Mouse (Mus musculus): ENCODE measurements around the gene Nolc1. TPM values are rescaled to one million over a fixed set of nuclear protein-coding genes. Genes with fewer than 3 reads are reported as not detected.
A peak's percentile ranks its signal among the peaks of the same experiment; 100 is the strongest.

Nolc1 gene
- 88.0 and 137 TPM in 2 replicates for total RNA-seq (2012; rRNA removed)
- 96.0 and 99.2 TPM in 2 replicates for total RNA-seq (2014; rRNA removed)
- 333 and 358 TPM in 2 replicates for polyA plus RNA-seq (2012; ENCODE audit: insufficient read length, low read depth)

- Histone ChIP-seq H3K27ac (ENCODE audit: insufficient read depth, low read depth) (peak within 1 kb of the TSS; percentile 22; the same call in 1 of the 2 replicates), H3K79me2 (replicated peaks; ENCODE audit: control insufficient read depth, extremely low read depth, insufficient read depth, poor library complexity, severe bottlenecking) (peaks cover 37% of the 10 kb centered on the region), H3K9ac (ENCODE audit: insufficient read depth, low read depth) (peak within 1 kb of the TSS; percentile 86), H3K9me3 (replicated peaks; ENCODE audit: low read length) (no peaks in the 10 kb centered on the region), H3K4me3 (replicated peaks in 1 of 3; ENCODE audit: low read depth in 2 of 3, low read length in 2 of 3, poor library complexity in 1 of 3) (peak within 1 kb of the TSS; percentile 92 to 98 (median 93)), H3K36me3 (replicated peaks in 1 of 2; ENCODE audit: control insufficient read depth in 1 of 2, insufficient read depth in 1 of 2, low read length in 1 of 2) (peaks cover 50 to 69% of the 10 kb centered on the region in 2 experiments), H3K27me3 (replicated peaks) (no peaks in the 10 kb centered on the region), H3K4me1 (ENCODE audit: control insufficient read depth in 1 of 2, insufficient read depth in 2 of 2) (peaks cover 10 to 19% of the 10 kb centered on the region in 2 experiments), H3K4me2 (ENCODE audit: insufficient read depth, low read depth, poor library complexity, severe bottlenecking) (peak within 1 kb of the TSS; percentile 96)
- in situ Hi-C loops (cut with MboI; ENCODE audit: low pct_ligation_motif_present, low pct_unique_long_range_greater_than_20kb, low sequenced_read_pairs) (no loop called here), dilution Hi-C loops (cut with MboI; ENCODE audit: extremely low pct_ligation_motif_present, extremely low pct_unique_long_range_greater_than_20kb, low sequenced_read_pairs) (no loop called here)
- DNase-seq (ENCODE audit: extremely low read depth) = peak; percentile 98
- peak; percentile 76 for TF ChIP-seq NELFE (IDR thresholded peaks at IDR 0.05; ENCODE audit: low read depth, low read length)
- peak; percentile 99 for TF ChIP-seq MXI1 (IDR thresholded peaks at IDR 0.05; ENCODE audit: low read depth, low read length)
- TF ChIP-seq ETS1 (conservative IDR thresholded peaks at IDR 0.05; ENCODE audit: low read depth, low read length) = peak; percentile 77
- peak; percentile 73; the same call in 1 of the 2 replicates for TF ChIP-seq MAZ (IDR thresholded peaks at IDR 0.05; ENCODE audit: low read depth, low read length)
- peak; percentile 38 for TF ChIP-seq USF1 (IDR thresholded peaks at IDR 0.05; ENCODE audit: low read depth, low read length)
- peak; percentile 30; the same call in 1 of the 2 replicates for TF ChIP-seq JUN (IDR thresholded peaks at IDR 0.05; ENCODE audit: insufficient read depth, low read depth, low read length)
- TF ChIP-seq MAX (IDR thresholded peaks at IDR 0.05; ENCODE audit: low read length) = peak; percentile 98
- no peak for TF ChIP-seq USF2 (conservative IDR thresholded peaks at IDR 0.05; ENCODE audit: low read depth, low read length)
- TF ChIP-seq POLR2AphosphoS2 (IDR thresholded peaks at IDR 0.05; ENCODE audit: low read depth, low read length) = peak; percentile 97
- TF ChIP-seq JUND (conservative IDR thresholded peaks at IDR 0.05; ENCODE audit: low read depth, low read length) = no peak
- TF ChIP-seq TBP (conservative IDR thresholded peaks at IDR 0.05; ENCODE audit: low read depth, low read length) = peak; percentile 84
- TF ChIP-seq UBTF (IDR thresholded peaks at IDR 0.05; ENCODE audit: low read depth, low read length) = no peak
- TF ChIP-seq NRF1 (IDR thresholded peaks at IDR 0.05; ENCODE audit: low read depth, low read length) = peak; percentile 79
- TF ChIP-seq TCF12 (IDR thresholded peaks at IDR 0.05; ENCODE audit: low read depth, low read length) = peak; percentile 82
- TF ChIP-seq SIN3A (IDR thresholded peaks at IDR 0.05; ENCODE audit: low read length) = peak; percentile 98
- TF ChIP-seq PAX5 (IDR thresholded peaks at IDR 0.05; ENCODE audit: low read length) = no peak
- TF ChIP-seq KAT2A (IDR thresholded peaks at IDR 0.05; ENCODE audit: insufficient replicate concordance, low read length) = peak; percentile 79
- peak; percentile 61 for TF ChIP-seq ZMIZ1 (IDR thresholded peaks at IDR 0.05; ENCODE audit: low read depth, low read length)
- TF ChIP-seq ZC3H11A (IDR thresholded peaks at IDR 0.05; ENCODE audit: low read depth, low read length) = no peak
- TF ChIP-seq MYC (IDR thresholded peaks at IDR 0.05; ENCODE audit: low read depth, low read length) = peak; percentile 100
- peak; percentile 94 for TF ChIP-seq ELF1 (IDR thresholded peaks at IDR 0.05; ENCODE audit: low read depth, low read length)
- TF ChIP-seq BHLHE40 (IDR thresholded peaks at IDR 0.05; ENCODE audit: low read depth, low read length) = peak; percentile 82
- TF ChIP-seq ZKSCAN1 (IDR thresholded peaks at IDR 0.05; ENCODE audit: borderline replicate concordance, low read depth, low read length) = no peak
- peak; percentile 90 for TF ChIP-seq MEF2A (IDR thresholded peaks at IDR 0.05; ENCODE audit: borderline replicate concordance, low read depth, low read length)
- TF ChIP-seq RAD21 (IDR thresholded peaks at IDR 0.05; ENCODE audit: low read depth, low read length) = no peak
- peak; percentile 82 for TF ChIP-seq IRF4 (IDR thresholded peaks at IDR 0.05; ENCODE audit: low read depth, low read length)
- TF ChIP-seq SMC3 (IDR thresholded peaks at IDR 0.05; ENCODE audit: low read depth, low read length) = no peak
- TF ChIP-seq EP300 (IDR thresholded peaks at IDR 0.05; ENCODE audit: low read length) = no peak
- TF ChIP-seq E2F4 (IDR thresholded peaks at IDR 0.05; ENCODE audit: insufficient replicate concordance, low read depth, low read length) = peak; percentile 100
- TF ChIP-seq POLR2A (IDR thresholded peaks at IDR 0.05; ENCODE audit: low read depth, low read length) = peak; percentile 97
- peak; percentile 29; the same call in 1 of the 2 replicates for TF ChIP-seq GABPA (IDR thresholded peaks at IDR 0.05; ENCODE audit: insufficient replicate concordance, low read depth, low read length)
- no peak for TF ChIP-seq CTCF (conservative IDR thresholded peaks at IDR 0.05 in 1 of 2, IDR thresholded peaks at IDR 0.05 in 1 of 2; ENCODE audit: low read depth in 2 of 2, low read length in 2 of 2)
- TF ChIP-seq HCFC1 (IDR thresholded peaks at IDR 0.05; ENCODE audit: low read depth, low read length) = peak; percentile 92
- TF ChIP-seq CHD2 (IDR thresholded peaks at IDR 0.05; ENCODE audit: low read length) = peak; percentile 82
- no peak for TF ChIP-seq CHD1 (IDR thresholded peaks at IDR 0.05; ENCODE audit: low read depth, low read length)
Observed at GRCm38 (mm10) chr19:46075616-46076607, at the start of gene Nolc1. Gene Nolc1, plus strand, starts transcription at chr19:46075863.

Data from CH12.LX (cell line).